Mouse (Mus musculus) forebrain, embryonic 13.5 days (tissue): ENCODE data around the gene Gria1. TPM values are rescaled to one million over a fixed set of nuclear protein-coding genes. Genes with fewer than 3 reads are reported as not detected.

Source experiments
- ATAC-seq: fragments of 200-750 bp; cut with Nextera tagmentation; 2 replicates; pipeline ENCODE4 v1.8.0; 2017
- H3K27ac ChIP-seq: fragments of 300-500 bp; sonication (generic); 2 replicates; pipeline ENCODE4 v1.5.1; 2015; ENCODE audit warnings: inconsistent platforms, mild to moderate bottlenecking, moderate library complexity
- H3K27me3 ChIP-seq: fragments of 300-500 bp; sonication (generic); 2 replicates; pipeline ENCODE4 v1.6.1; 2015; ENCODE audit warnings: mild to moderate bottlenecking, inconsistent platforms
- H3K36me3 ChIP-seq: fragments of 300-500 bp; sonication (generic); 2 replicates; pipeline ENCODE4 v1.6.1; 2015; ENCODE audit warnings: mild to moderate bottlenecking, inconsistent platforms; ENCODE audit not compliant: poor library complexity, severe bottlenecking
- H3K4me1 ChIP-seq: fragments of 300-500 bp; sonication (generic); 2 replicates; pipeline ENCODE4 v1.6.1; 2015; ENCODE audit warnings: inconsistent platforms
- H3K4me2 ChIP-seq: fragments of 300-500 bp; sonication (generic); 2 replicates; pipeline ENCODE4 v1.6.1; 2015; ENCODE audit warnings: inconsistent platforms, mild to moderate bottlenecking, moderate library complexity
- H3K4me3 ChIP-seq: fragments of 300-500 bp; sonication (generic); 2 replicates; pipeline ENCODE4 v1.5.1; 2015; ENCODE audit warnings: mild to moderate bottlenecking, inconsistent platforms
- H3K9ac ChIP-seq: fragments of 300-500 bp; sonication (generic); 2 replicates; pipeline ENCODE4 v1.6.1; 2015; ENCODE audit warnings: mild to moderate bottlenecking, inconsistent platforms
- H3K9me3 ChIP-seq: fragments of 300-500 bp; sonication (generic); replicated peaks from 2 replicates; pipeline ENCODE4 v1.6.1; 2016; ENCODE audit warnings: inconsistent platforms
- WGBS: fragments of 180-500 bp; shearing (Covaris S2); methylation state at CpG from one replicate; pipeline ENCODE4 v1.1.7; 2015; 5-methylcytosine and 5-hydroxymethylcytosine counted together
- polyA plus RNA-seq: library from polyadenylated mRNA; unstranded; fragments of >200 nt; fragmentation: Nextera tagmentation; extraction: Ambion mirVana; gene quantifications from 2 replicates; pipeline ENCODE4 v1.2.1, GENCODE M21; 2015

Gene Gria1
- polyA plus RNA-seq, 1 experiment from 2014 or later = 20.8 TPM

GRCm38 (mm10) chr11:57185110-57185509 is 173.9 kb downstream of the Gria1 start:
- Histone ChIP-seq H3K36me3 (no peaks in the 10 kb centered on the region), H3K4me2 (no peak overlapping the region), H3K27me3 (no peaks in the 10 kb centered on the region), H3K27ac (no peak overlapping the region), H3K4me1 (no peaks in the 10 kb centered on the region), H3K9me3 (no peaks in the 10 kb centered on the region), H3K4me3 (no peak overlapping the region), H3K9ac (no peak overlapping the region)
- ATAC-seq = no peak

- no peak overlapping the region for H3K4me3 ChIP-seq
- H3K27ac ChIP-seq = no peak overlapping the region
- H3K27me3 ChIP-seq = no peaks in the 10 kb centered on the region
- H3K9ac ChIP-seq = no peak overlapping the region
- ATAC-seq = no peak
- no peaks in the 10 kb centered on the region for H3K9me3 ChIP-seq
- no peaks in the 10 kb centered on the region for H3K36me3 ChIP-seq
- 83% methylated on average over 8 of the region's 8 CpGs for WGBS
- H3K4me2 ChIP-seq = no peak overlapping the region
- no peaks in the 10 kb centered on the region for H3K4me1 ChIP-seq
These were observed 178.2 kb downstream of the Gria1 start for GRCm38 (mm10) chr11:57189391-57189790.

DNA sequence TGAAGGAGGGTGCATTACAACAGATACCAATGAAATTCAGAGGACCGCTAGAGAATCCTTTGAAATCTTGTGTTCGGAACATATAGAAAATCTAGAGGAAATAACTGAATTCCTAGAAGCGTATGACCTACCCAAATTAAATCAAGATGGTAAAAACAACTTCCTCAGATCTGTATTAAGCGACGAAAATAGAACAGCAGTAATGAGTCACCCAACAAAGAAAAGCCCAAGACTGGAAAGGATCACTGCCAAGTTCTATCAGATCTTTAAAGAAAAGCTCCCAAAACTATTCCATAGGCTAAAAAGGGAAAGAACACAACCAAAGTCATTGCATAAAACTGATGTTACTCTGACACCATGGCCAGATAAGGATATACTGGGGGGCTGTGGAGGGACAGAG is 183.6 kb downstream of the Gria1 start:
- no peak for ATAC-seq
- no peak overlapping the region for H3K4me3 ChIP-seq
- WGBS = 87% methylated on average over 5 of the region's 5 CpGs
- no peaks in the 10 kb centered on the region for H3K27me3 ChIP-seq
- H3K36me3 ChIP-seq = no peaks in the 10 kb centered on the region
- H3K4me1 ChIP-seq = no peaks in the 10 kb centered on the region
- no peak overlapping the region for H3K4me2 ChIP-seq
- H3K9me3 ChIP-seq = no peaks in the 10 kb centered on the region
- H3K9ac ChIP-seq = no peak overlapping the region
- H3K27ac ChIP-seq = no peak overlapping the region

GRCm38 (mm10) chr11:57201245-57201976 is 190.2 kb downstream of the Gria1 start:
- ATAC-seq = no peak
- H3K9ac ChIP-seq = no peak overlapping the region
- no peaks in the 10 kb centered on the region for H3K27me3 ChIP-seq
- no peaks in the 10 kb centered on the region; the same call in 1 of the 2 replicates for H3K4me1 ChIP-seq
- H3K9me3 ChIP-seq = no peaks in the 10 kb centered on the region
- 83% methylated on average over 10 of the region's 10 CpGs for WGBS
- H3K4me2 ChIP-seq = no peak overlapping the region
- no peak overlapping the region for H3K27ac ChIP-seq
- no peak overlapping the region for H3K4me3 ChIP-seq
- H3K36me3 ChIP-seq = no peaks in the 10 kb centered on the region

GRCm38 (mm10) chr11:57204371-57204770 is 193.2 kb downstream of the Gria1 start:
- 38% methylated on average over 6 of the region's 6 CpGs for WGBS
- Histone ChIP-seq H3K9ac (no peak overlapping the region), H3K4me2 (no peak overlapping the region), H3K36me3 (no peaks in the 10 kb centered on the region), H3K4me3 (no peak overlapping the region), H3K9me3 (no peaks in the 10 kb centered on the region), H3K27me3 (no peaks in the 10 kb centered on the region), H3K4me1 (no peaks in the 10 kb centered on the region; the same call in 1 of the 2 replicates), H3K27ac (no peak overlapping the region)
- no peak for ATAC-seq

- H3K4me3 ChIP-seq = no peak overlapping the region
- H3K36me3 ChIP-seq = no peaks in the 10 kb centered on the region
- no peaks in the 10 kb centered on the region for H3K27me3 ChIP-seq
- no peaks in the 10 kb centered on the region for H3K9me3 ChIP-seq
- no peak overlapping the region for H3K27ac ChIP-seq
- no peak for ATAC-seq
- H3K4me1 ChIP-seq = no peaks in the 10 kb centered on the region; the same call in 1 of the 2 replicates
- H3K9ac ChIP-seq = no peak overlapping the region
- no peak overlapping the region for H3K4me2 ChIP-seq
These were observed 196.1 kb downstream of the Gria1 start for GRCm38 (mm10) chr11:57207260-57207659.

DNA sequence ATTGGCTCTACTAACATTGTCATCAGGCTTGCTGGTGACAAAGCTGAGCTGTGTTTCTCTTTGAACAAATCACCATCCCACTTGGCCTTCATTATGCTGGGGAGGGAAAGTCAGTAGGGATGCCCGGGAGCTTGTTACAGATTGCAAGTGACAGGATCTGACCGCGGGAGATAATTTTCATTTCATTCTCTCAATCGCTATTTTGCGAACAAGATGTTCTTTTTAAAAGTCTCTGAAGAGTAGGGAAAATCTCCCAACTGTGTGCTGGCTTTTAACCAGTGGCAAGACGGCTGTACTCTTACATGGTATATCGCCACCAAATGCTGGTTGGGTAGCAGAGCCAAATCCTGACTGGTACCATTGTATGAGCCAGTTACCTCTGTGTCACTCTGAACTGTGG is 202.9 kb downstream of the Gria1 start:
- Histone ChIP-seq H3K4me2 (no peak overlapping the region), H3K4me1 (no peaks in the 10 kb centered on the region), H3K27me3 (no peaks in the 10 kb centered on the region), H3K9ac (no peak overlapping the region), H3K27ac (no peak overlapping the region), H3K36me3 (no peaks in the 10 kb centered on the region), H3K4me3 (no peak overlapping the region), H3K9me3 (no peaks in the 10 kb centered on the region)
- no peak for ATAC-seq
- 89% methylated on average over 7 of the region's 7 CpGs for WGBS

DNA sequence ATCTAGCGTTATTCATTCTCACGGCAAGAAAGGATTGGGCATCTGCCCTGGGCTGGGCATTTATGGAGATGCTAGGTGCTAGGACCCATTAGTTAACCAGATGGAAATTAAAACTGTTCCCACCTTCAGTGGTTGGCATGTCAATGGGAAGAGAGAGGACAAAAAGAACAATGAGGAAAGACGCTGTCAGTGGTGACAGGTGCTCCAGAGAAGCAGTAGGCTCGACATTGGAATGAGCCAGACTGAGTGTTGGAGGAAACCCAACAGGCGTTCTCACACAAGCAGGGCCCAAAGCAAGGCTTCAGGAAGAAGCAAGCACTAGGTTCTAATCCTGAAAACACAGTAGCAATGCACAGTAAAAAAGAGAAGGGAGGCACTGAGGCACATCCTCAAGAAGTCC is 203.4 kb downstream of the Gria1 start:
- H3K9ac ChIP-seq = no peak overlapping the region
- H3K36me3 ChIP-seq = no peaks in the 10 kb centered on the region
- H3K27ac ChIP-seq = no peak overlapping the region
- no peaks in the 10 kb centered on the region for H3K27me3 ChIP-seq
- no peaks in the 10 kb centered on the region for H3K9me3 ChIP-seq
- 75% methylated on average over 5 of the region's 5 CpGs for WGBS
- no peak overlapping the region for H3K4me2 ChIP-seq
- no peak overlapping the region for H3K4me3 ChIP-seq
- no peak for ATAC-seq
- H3K4me1 ChIP-seq = no peaks in the 10 kb centered on the region

- H3K36me3 ChIP-seq = no peaks in the 10 kb centered on the region
- no peak overlapping the region for H3K4me3 ChIP-seq
- H3K9ac ChIP-seq = no peak overlapping the region
- ATAC-seq = no peak
- H3K27ac ChIP-seq = no peak overlapping the region
- WGBS = 41% methylated on average over 8 of the region's 8 CpGs
- H3K4me2 ChIP-seq = no peak overlapping the region
- no peaks in the 10 kb centered on the region for H3K27me3 ChIP-seq
- no peaks in the 10 kb centered on the region for H3K9me3 ChIP-seq
- no peaks in the 10 kb centered on the region for H3K4me1 ChIP-seq
These were observed 211.8 kb downstream of the Gria1 start for GRCm38 (mm10) chr11:57222797-57223569.

DNA sequence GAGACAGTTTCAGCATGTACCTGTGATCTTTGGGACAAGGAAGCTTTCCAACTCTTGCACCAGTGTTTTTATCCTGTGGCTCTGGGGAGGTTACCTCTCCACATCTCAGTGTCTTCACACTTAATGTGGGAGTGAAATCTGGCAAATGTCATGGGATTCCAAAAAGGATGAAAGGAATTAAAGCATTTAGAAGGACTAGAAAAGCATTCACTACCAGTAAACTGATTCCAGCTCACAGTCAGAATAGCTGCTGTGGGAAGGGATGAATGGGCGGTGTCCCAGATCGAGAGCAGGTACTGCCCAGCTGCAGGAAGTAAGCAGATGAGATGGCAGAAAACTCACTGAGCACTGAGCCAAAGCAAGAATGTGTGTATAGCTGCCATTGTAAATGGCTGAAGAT is 224.3 kb downstream of the Gria1 start:
- no peak overlapping the region for H3K4me2 ChIP-seq
- no peak for ATAC-seq
- H3K27ac ChIP-seq = no peak overlapping the region
- no peak overlapping the region for H3K4me3 ChIP-seq
- no peak overlapping the region for H3K9ac ChIP-seq
- H3K36me3 ChIP-seq = no peaks in the 10 kb centered on the region
- no peaks in the 10 kb centered on the region for H3K4me1 ChIP-seq
- H3K9me3 ChIP-seq = no peaks in the 10 kb centered on the region
- no peaks in the 10 kb centered on the region for H3K27me3 ChIP-seq
- 94% methylated on average over 2 of the region's 2 CpGs for WGBS

- WGBS = 81% methylated on average over 1 of the region's 1 CpGs
- H3K9me3 ChIP-seq = no peaks in the 10 kb centered on the region
- H3K27ac ChIP-seq = no peak overlapping the region
These were observed 225.2 kb downstream of the Gria1 start for GRCm38 (mm10) chr11:57236431-57236830.

GRCm38 (mm10) chr11:57239758-57240157 is 228.6 kb downstream of the Gria1 start:
- no peaks in the 10 kb centered on the region for H3K9me3 ChIP-seq
- H3K4me2 ChIP-seq = no peak overlapping the region
- H3K4me3 ChIP-seq = no peak overlapping the region
- no peaks in the 10 kb centered on the region for H3K27me3 ChIP-seq
- no peak for ATAC-seq
- 42% methylated on average over 3 of the region's 3 CpGs for WGBS
- H3K36me3 ChIP-seq = no peaks in the 10 kb centered on the region
- H3K27ac ChIP-seq = no peak overlapping the region
- H3K9ac ChIP-seq = no peak overlapping the region
- peaks cover 2% of the 10 kb centered on the region; the same call in 1 of the 2 replicates for H3K4me1 ChIP-seq

More at GRCm38 (mm10) chr11:57236431-57236830, 225.2 kb downstream of the Gria1 start:
- no peak overlapping the region for H3K4me3 ChIP-seq
- no peaks in the 10 kb centered on the region for H3K27me3 ChIP-seq
- H3K4me1 ChIP-seq = peaks cover 2% of the 10 kb centered on the region; the same call in 1 of the 2 replicates
- H3K9ac ChIP-seq = no peak overlapping the region
- no peaks in the 10 kb centered on the region for H3K36me3 ChIP-seq
- H3K4me2 ChIP-seq = no peak overlapping the region
- no peak for ATAC-seq
